Mouse (Mus musculus): ENCODE measurements around the gene Klk1b11. TPM values are rescaled to one million over a fixed set of nuclear protein-coding genes. Genes with fewer than 3 reads are reported as not detected.

The Klk1b11 gene
- polyA plus RNA-seq, 1 experiment: not detected

DNA sequence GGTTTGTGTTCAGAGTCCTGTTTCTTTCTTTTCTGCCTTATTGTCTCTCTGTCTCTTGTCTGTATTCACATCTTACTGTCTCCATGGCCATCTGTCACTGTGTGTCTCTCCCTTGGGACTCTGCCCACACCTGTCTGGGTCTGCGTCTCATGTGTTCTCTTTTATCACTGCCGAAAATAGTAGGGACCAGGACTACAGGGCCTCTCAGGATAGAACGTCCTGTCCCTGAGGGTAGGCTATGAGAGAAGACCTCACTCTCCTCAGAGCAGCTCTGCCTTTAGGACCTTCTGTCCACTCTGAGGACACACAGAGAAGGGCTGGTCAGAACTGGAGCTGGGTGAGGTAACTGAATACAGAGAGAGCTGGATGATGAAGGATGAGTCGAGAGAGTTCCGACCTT, 19.4 kb downstream of the Klk1b11 start:
- no peak overlapping the region for H3K4me3 ChIP-seq (ENCODE audit: insufficient read depth, low read length)
- no peak overlapping the region for H3K27ac ChIP-seq (ENCODE audit: insufficient read depth, low read length)
- no peaks in the 10 kb centered on the region for H3K4me1 ChIP-seq (ENCODE audit: control insufficient read depth, insufficient read depth, low read length)
- no peak for TF ChIP-seq POLR2A (IDR thresholded peaks at IDR 0.05; ENCODE audit: low read depth, low read length)
- no peak for TF ChIP-seq CTCF (IDR thresholded peaks at IDR 0.05; ENCODE audit: borderline replicate concordance, insufficient read depth, low read length)

Other genes with a start within 250 kb of the Klk1b11 start
- gene Klk12, start 227.0 kb upstream of the Klk1b11 start, polyA plus RNA-seq (2011; ENCODE audit: insufficient read length, low read depth, missing spikeins): not detected in 2 replicates
- gene Klk11, start 221.3 kb upstream of the Klk1b11 start, polyA plus RNA-seq (2011; ENCODE audit: insufficient read length, low read depth, missing spikeins): not detected in 2 replicates
- gene Klk10, start 214.8 kb upstream of the Klk1b11 start, polyA plus RNA-seq (2011; ENCODE audit: insufficient read length, low read depth, missing spikeins): 0.63 and 1.8 TPM in 2 replicates
- not detected in 2 replicates for gene Klk9, start 204.0 kb upstream of the Klk1b11 start, polyA plus RNA-seq (2011; ENCODE audit: insufficient read length, low read depth, missing spikeins)
- 6.2 and 12.8 TPM in 2 replicates for gene Klk8, start 198.3 kb upstream of the Klk1b11 start, polyA plus RNA-seq (2011; ENCODE audit: insufficient read length, low read depth, missing spikeins)
- gene Klk7, start 184.6 kb upstream of the Klk1b11 start, polyA plus RNA-seq (2011; ENCODE audit: insufficient read length, low read depth, missing spikeins): not detected in 2 replicates
- not detected in 2 replicates for gene Klk6, start 171.4 kb upstream of the Klk1b11 start, polyA plus RNA-seq (2011; ENCODE audit: insufficient read length, low read depth, missing spikeins)
- gene Klk5, start 153.9 kb upstream of the Klk1b11 start, polyA plus RNA-seq (2011; ENCODE audit: insufficient read length, low read depth, missing spikeins): not detected in 2 replicates
- not detected in 2 replicates for gene Klk4, start 114.7 kb upstream of the Klk1b11 start, polyA plus RNA-seq (2011; ENCODE audit: insufficient read length, low read depth, missing spikeins)
- not detected in 2 replicates for gene Klk15, start 62.1 kb upstream of the Klk1b11 start, polyA plus RNA-seq (2011; ENCODE audit: insufficient read length, low read depth, missing spikeins)
- gene Klk1b8, start 45.2 kb upstream of the Klk1b11 start, polyA plus RNA-seq (2011; ENCODE audit: insufficient read length, low read depth, missing spikeins): not detected in 2 replicates
- not detected in 2 replicates for gene Klk1b1, start 29.1 kb upstream of the Klk1b11 start, polyA plus RNA-seq (2011; ENCODE audit: insufficient read length, low read depth, missing spikeins)
- not detected in 2 replicates for gene Klk1b9, start 19.8 kb upstream of the Klk1b11 start, polyA plus RNA-seq (2011; ENCODE audit: insufficient read length, low read depth, missing spikeins)
- gene Klk1b26, start 16.3 kb downstream of the Klk1b11 start, polyA plus RNA-seq (2011; ENCODE audit: insufficient read length, low read depth, missing spikeins): not detected in 2 replicates
- gene Klk1b27, start 56.4 kb downstream of the Klk1b11 start, polyA plus RNA-seq (2011; ENCODE audit: insufficient read length, low read depth, missing spikeins): not detected in 2 replicates
- gene Klk1b21, start 106.5 kb downstream of the Klk1b11 start, polyA plus RNA-seq (2011; ENCODE audit: insufficient read length, low read depth, missing spikeins): not detected in 2 replicates
- not detected in 2 replicates for gene Klk1b22, start 116.8 kb downstream of the Klk1b11 start, polyA plus RNA-seq (2011; ENCODE audit: insufficient read length, low read depth, missing spikeins)
- gene Klk1b16, start 140.9 kb downstream of the Klk1b11 start, polyA plus RNA-seq (2011; ENCODE audit: insufficient read length, low read depth, missing spikeins): not detected in 2 replicates
- not detected in 2 replicates for gene Klk1b24, start 192.4 kb downstream of the Klk1b11 start, polyA plus RNA-seq (2011; ENCODE audit: insufficient read length, low read depth, missing spikeins)
- not detected in 2 replicates for gene Klk1b3, start 202.3 kb downstream of the Klk1b11 start, polyA plus RNA-seq (2011; ENCODE audit: insufficient read length, low read depth, missing spikeins)
- gene Klk1b4, start 211.6 kb downstream of the Klk1b11 start, polyA plus RNA-seq (2011; ENCODE audit: insufficient read length, low read depth, missing spikeins): not detected in 2 replicates
- gene Klk1b5, start 220.1 kb downstream of the Klk1b11 start, polyA plus RNA-seq (2011; ENCODE audit: insufficient read length, low read depth, missing spikeins): not detected in 2 replicates
- gene Klk1, start 229.5 kb downstream of the Klk1b11 start, polyA plus RNA-seq (2011; ENCODE audit: insufficient read length, low read depth, missing spikeins): not detected in 2 replicates
- not detected in 2 replicates for gene Gm36864, start 240.3 kb downstream of the Klk1b11 start, polyA plus RNA-seq (2011; ENCODE audit: insufficient read length, low read depth, missing spikeins)